Mouse (Mus musculus) neutrophil, adult 5-6 weeks (primary cell): ENCODE measurements around the gene Narfl. TPM values are rescaled to one million over a fixed set of nuclear protein-coding genes. Genes with fewer than 3 reads are reported as not detected.
A peak's percentile ranks its signal among the peaks of the same experiment; 100 is the strongest.

ENCODE experiments used
- ATAC-seq: fragments of 151-379, 151-347 bp; 2 replicates; pipeline ENCODE4 v1.8.0; 2017; ENCODE audit warnings: mild to moderate bottlenecking, moderate TSS enrichment; ENCODE audit not compliant: insufficient number of reproducible peaks, poor library complexity, low FRiP score, severe bottlenecking; ENCODE audit errors: extremely low read depth
- total RNA-seq: library from RNA; stranded (forward); fragments of 200-1000 nt; gene quantifications from 2 replicates; pipeline ENCODE4 v1.2.3, GENCODE M21; 2017

Narfl gene
- total RNA-seq, 1 experiment from 2014 or later: 41.3 TPM

DNA sequence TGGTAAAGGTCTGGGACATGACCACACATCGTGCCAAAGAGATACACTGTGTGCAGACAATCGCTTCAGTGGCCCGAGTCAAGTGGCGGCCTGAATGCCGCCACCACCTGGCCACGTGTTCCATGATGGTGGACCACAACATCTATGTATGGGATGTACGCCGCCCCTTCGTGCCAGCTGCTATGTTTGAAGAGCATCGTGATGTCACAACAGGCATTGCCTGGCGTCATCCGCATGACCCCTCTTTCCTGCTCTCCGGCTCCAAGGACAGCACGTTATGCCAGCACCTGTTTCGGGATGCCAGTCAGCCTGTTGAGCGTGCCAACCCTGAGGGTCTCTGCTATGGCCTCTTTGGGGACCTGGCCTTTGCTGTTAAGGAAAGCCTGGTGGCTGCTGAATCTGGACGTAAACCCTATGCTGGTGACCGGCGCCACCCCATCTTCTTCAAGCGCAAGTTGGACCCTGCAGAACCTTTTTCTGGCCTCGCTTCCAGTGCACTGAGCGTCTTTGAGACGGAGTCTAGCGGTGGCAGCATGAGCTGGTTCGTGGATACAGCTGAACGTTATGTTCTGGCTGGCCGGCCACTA, 52.5 kb downstream of the Narfl start:
- ATAC-seq: no peak

DNA sequence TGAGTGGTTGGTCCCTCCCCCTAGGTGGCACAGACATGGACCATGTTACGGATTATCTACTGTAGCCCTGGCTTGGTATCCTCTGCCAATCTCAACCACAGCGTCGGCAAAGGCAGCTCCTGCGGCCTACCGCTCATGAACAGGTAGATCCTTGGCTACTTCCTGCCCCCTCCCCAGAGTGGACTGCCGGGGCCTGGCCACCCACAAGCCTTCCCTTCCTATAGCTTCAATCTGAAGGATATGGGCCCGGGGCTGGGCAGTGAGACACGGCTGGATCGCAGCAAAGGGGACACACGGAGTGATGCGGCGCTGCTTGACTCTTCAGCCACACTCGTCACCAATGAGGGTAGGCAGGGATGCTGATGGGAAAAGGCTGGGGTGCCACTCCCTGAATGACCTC, 53.4 kb downstream of the Narfl start:
- no peak for ATAC-seq

DNA sequence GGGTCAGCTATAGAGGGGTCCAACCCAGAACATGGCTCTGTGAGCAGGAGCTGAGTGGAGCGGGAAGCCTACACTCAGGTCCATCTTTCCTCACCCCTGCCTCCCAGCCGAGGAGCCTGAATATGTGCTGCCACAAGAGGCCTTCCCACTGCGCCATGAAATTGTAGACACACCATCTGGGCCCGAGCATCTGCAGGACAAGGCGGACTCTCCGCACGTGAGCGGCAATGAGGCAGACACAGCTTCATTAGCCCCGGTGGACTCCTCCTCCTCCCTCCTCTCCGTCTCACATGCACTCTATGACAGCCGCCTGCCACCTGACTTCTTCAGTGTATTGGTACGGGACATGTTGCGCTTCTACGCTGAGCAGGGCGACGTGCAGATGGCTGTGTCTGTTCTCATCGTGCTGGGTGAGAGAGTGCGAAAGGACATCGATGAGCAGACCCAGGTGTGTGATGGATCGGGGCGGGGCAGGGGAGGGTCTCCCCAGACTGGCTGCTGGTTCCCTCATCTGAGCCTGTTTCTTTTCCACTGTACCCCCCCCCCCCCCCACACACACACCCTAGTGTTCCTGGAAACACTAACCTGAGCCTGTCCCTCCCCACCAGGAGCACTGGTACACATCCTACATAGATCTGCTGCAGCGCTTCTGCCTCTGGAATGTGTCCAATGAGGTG, 54.1 kb downstream of the Narfl start:
- no peak for ATAC-seq

DNA sequence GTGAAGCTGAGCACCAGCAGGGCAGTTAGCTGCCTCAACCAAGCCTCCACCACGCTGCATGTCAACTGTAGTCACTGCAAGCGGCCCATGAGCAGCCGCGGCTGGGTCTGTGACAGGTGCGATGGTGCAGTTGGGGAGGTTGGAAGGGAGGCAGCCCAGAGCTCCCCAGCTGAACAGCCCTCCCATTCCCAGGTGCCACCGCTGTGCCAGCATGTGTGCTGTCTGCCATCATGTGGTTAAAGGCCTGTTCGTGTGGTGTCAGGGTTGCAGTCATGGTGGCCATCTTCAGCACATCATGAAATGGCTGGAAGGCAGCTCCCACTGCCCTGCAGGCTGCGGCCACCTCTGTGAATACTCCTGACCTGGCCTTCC, 54.6 kb downstream of the Narfl start:
- no peak for ATAC-seq

DNA sequence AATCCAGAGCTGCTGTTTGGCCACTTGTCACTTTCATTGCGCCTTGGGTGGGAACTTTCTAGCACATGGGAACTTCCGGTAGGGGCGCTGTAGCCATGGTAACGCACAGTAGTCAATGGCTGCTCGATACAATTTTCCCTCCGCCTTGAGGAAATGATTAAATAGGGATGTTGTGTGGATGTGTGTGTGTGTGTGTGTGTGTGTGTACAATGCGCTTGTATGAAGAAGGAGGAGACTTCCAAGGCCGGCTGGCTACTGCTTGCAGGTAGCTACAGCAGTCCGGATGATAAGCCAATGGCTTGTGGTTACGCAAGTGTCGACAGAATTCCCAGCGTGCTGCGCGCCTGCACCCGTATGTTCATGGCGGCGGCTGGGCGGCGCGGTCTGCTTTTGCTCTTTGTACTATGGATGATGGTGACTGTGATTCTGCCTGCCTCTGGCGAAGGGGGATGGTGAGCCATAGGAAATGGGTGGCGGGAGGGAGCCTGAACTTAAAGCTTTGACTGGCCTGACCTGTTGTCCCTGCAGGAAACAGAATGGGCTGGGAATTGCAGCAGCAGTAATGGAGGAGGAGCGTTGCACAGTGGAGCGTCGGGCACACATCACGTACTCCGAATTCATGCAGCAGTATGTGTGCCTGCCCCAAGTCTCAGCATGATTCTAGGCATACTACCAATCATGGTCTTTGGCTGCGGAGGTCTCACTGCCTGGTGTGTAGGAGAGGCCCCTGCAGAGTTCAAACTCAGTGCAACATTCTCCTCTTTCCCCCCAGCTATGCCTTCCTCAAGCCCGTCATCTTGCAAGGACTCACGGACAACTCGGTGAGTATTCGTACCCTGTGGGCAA, 55.4 kb downstream of the Narfl start, which contains the start of gene Jmjd8:
Gene Jmjd8 (plus strand): TSS at position 156 of the 846 bp plus-strand sequence.
- ATAC-seq: no peak

DNA sequence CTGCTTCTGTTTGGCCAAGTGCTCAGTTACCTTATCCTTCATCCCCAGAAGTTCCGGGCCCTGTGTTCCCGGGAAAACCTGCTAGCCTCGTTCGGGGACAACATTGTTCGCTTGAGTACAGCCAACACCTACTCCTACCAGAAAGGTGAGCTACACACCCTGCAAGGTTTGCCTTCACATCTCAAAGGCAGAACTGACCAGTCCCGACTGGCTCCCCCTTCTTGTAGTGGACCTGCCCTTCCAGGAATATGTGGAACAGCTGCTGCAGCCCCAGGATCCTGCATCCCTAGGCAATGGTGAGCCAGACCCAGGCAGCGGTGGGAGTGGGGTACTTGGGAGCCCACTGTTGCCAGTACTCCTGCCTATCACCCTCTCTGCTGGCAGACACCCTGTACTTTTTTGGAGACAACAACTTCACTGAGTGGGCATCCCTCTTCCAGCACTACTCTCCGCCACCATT, 56.0 kb downstream of the Narfl start:
- no peak for ATAC-seq

DNA sequence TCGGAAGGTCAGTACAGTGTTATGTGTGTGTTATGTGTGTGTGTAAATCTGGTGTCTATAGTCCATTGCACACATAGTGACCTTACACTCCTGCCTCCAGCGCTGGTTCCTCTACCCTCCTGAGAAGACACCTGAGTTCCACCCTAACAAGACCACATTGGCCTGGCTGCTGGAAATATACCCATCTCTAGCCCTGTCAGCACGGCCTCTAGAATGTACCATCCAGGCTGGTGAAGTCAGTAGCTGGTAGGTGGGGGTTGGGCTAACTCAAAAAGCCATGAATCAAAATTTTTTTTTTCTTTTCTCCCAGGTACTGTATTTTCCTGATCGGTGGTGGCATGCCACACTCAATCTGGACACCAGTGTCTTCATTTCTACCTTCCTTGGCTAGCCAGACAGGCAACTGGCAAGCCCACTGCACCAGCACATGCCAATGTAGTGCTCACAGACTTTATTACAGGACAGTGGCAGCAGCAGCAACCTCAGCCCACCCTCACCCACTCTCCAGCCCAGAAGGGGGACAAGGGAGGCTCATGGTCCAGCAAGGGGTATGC, 56.7 kb downstream of the Narfl start:
- no peak for ATAC-seq

DNA sequence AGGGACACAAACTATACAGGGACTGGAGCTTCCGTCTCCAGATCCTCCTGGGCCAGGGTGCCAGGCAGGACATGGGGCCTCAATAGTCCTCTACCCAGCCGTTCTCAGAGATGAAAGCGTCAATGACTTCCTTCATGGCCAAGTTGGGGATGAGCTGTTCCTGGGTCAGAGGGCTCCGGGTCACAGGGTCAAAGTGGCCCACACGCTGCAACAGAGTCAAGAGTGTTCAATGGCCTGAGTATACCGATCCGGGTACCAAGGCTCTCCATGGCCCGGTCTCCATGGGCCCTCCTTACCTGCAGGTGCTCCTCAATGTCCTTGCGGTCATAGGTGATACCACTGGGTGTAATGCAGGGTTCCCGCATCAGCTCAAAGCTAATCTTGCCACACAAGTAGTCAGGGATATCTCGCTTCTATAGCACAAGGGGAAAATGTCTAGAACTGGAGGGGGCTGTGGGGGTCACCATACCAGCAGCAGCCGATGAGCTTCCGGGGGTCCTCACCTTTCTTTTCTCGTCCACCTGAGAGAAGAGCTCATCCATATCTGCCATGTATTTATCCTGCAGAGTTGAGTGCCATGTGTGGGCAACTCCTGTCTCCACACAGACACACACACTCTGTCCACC, 57.3 kb downstream of the Narfl start:
- no peak for ATAC-seq

DNA sequence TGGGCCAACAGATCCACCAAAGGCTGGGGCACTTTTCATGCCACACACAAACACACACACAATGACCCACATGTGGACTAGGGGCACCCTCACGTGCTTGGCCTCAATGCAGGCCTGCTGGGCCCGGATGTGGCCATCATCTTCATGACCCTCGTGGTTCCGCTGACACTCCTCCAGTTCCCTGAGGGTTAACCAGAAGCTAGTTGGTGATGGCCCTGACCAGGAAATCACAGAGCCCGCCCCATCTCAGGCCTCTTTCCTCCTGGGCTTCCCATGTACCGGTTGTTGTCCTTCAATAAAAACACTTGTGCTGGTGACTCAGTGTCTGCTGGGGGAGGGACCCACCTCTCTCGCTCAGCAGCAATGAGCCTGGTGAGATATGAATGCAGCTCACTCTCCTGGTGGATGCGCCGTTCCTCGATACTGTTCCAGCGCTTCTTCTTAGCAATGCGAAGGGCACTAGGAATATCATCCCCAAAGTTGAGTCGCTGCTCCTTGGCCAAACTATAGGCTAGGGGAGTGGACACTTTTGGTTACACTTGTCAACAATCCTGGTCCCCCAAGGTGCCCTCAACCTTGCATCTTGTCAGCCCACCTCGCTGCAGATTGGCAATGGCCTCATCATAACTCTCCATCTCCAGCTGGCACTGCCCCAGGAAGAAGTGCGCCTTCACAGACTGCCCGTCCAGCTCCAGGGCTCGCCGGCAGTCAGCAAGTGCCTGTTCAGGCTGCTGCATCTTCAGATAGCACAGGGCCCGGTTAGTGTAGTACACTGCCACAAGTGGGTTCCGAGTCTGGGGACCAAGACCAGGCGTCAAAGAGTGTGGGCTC, 58.1 kb downstream of the Narfl start:
- ATAC-seq: no peak

DNA sequence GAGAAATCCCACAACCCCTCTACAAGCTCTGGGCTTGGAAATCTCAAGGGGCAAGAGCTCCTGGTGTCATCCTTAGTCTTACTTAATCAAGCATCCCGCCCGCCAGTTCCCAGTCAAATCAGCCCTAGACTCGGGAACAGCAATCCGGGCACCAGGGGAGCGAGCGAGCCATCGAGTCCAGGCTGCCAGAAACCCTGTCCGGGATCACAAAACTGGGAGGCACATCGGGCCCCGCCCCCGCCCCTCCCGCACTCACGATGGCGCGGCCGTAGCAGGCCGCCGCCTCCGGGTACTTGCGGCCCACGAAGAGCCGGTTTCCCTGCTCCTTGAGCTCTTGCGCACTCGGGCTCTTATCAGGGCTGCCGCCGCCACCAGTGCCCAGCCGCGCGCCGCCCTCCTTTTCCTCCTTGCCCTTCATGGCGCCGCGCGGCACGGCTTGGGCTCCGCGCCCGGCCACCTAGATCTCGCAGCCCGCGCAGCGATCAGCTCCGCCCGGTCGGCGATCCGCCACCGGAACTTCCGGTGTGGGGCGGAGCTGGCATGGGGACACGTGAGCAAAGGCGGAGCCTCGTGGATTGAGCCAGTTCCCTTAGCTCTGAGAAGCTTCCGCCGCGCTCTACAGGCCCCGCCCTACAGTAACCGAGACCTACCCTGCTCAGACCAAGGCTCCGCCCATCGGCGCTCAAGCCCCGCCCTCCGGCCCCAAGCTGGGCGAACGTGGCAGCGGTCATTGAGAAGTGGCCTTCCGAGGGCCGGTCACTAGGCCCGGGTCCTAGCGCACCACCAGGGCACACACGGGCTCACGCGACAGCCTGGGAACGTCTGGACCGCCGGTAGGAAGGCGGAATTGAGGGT, 59.1 kb downstream of the Narfl start:
- ATAC-seq: peak; percentile 89

Other genes with a start within 250 kb of the Narfl start
- gene Sox8, start 203.1 kb upstream of the Narfl start, total RNA-seq: not detected in 2 replicates
- 10.9 and 11.8 TPM in 2 replicates for gene Lmf1, start 194.7 kb upstream of the Narfl start, total RNA-seq
- gene Gng13, start 56.6 kb upstream of the Narfl start, total RNA-seq: not detected in 2 replicates
- 1.5 and 2.3 TPM in 2 replicates for gene Chtf18, start 46.4 kb upstream of the Narfl start, total RNA-seq
- gene Rpusd1, start 46.1 kb upstream of the Narfl start, total RNA-seq: 1.7 and 2.2 TPM in 2 replicates
- gene Mslnl, start 37.7 kb upstream of the Narfl start, total RNA-seq: not detected in 2 replicates
- 1.6 TPM in 1 of 2 replicates, not detected in the other for gene Msln, start 19.4 kb upstream of the Narfl start, total RNA-seq
- gene Haghl, start 11.9 kb downstream of the Narfl start, total RNA-seq: 21.5 and 24.7 TPM in 2 replicates
- 0.25 TPM in 1 of 2 replicates, not detected in the other for gene Ccdc78, start 12.8 kb downstream of the Narfl start, total RNA-seq
- gene Fam173a, start 19.1 kb downstream of the Narfl start, total RNA-seq: 23.6 and 33.3 TPM in 2 replicates
- not detected in 2 replicates for gene AC134908.4, start 21.9 kb downstream of the Narfl start, total RNA-seq
- gene Metrn, start 23.4 kb downstream of the Narfl start, total RNA-seq: 3.5 and 4.4 TPM in 2 replicates
- gene Fbxl16, start 35.3 kb downstream of the Narfl start, total RNA-seq: not detected in 2 replicates
- gene Wdr24, start 49.9 kb downstream of the Narfl start, total RNA-seq: 12.9 and 13.4 TPM in 2 replicates
- 10.9 and 11.0 TPM in 2 replicates for gene Jmjd8, start 55.1 kb downstream of the Narfl start, total RNA-seq
- 74.8 and 79.7 TPM in 2 replicates for gene Stub1, start 59.6 kb downstream of the Narfl start, total RNA-seq
- 1.5 TPM in 1 of 2 replicates, not detected in the other for gene Rhbdl1, start 63.5 kb downstream of the Narfl start, total RNA-seq
- 3.4 and 5.6 TPM in 2 replicates for gene Gm20683, start 68.0 kb downstream of the Narfl start, total RNA-seq
- 34.6 and 37.0 TPM in 2 replicates for gene Rhot2, start 71.1 kb downstream of the Narfl start, total RNA-seq
- 7.4 and 8.4 TPM in 2 replicates for gene Wdr90, start 87.7 kb downstream of the Narfl start, total RNA-seq
- 1.2 TPM in 1 of 2 replicates, not detected in the other for gene Mcrip2, start 95.0 kb downstream of the Narfl start, total RNA-seq
- 5.8 and 7.1 TPM in 2 replicates for gene Mettl26, start 101.3 kb downstream of the Narfl start, total RNA-seq
- gene Wfikkn1, start 107.1 kb downstream of the Narfl start, total RNA-seq: 2.0 and 3.0 TPM in 2 replicates
- 6.5 and 7.8 TPM in 2 replicates for gene Rab40c, start 146.0 kb downstream of the Narfl start, total RNA-seq
- gene Pigq, start 171.2 kb downstream of the Narfl start, total RNA-seq: 23.3 and 28.6 TPM in 2 replicates
- gene Nhlrc4, start 171.2 kb downstream of the Narfl start, total RNA-seq: not detected in 2 replicates
- not detected in 2 replicates for gene A930017K11Rik, start 178.8 kb downstream of the Narfl start, total RNA-seq
- gene Capn15, start 212.0 kb downstream of the Narfl start, total RNA-seq: 9.2 and 10.2 TPM in 2 replicates